Mouse (Mus musculus) G1E (cell line): ENCODE results near the gene Hoxa1.

ENCODE experiments used
- CTCF ChIP-seq: IDR thresholded peaks from 2 replicates; pipeline ENCODE4 v1.5.1; 2012; ENCODE audit warnings: low read depth, low read length, inconsistent platforms, mixed read lengths
- GATA1 ChIP-seq: IDR thresholded peaks from 2 replicates; pipeline ENCODE4 v1.6.1; 2012; ENCODE audit warnings: borderline replicate concordance, low read length, inconsistent platforms, mixed read lengths
- GATA2 ChIP-seq: IDR thresholded peaks from 2 replicates; pipeline ENCODE4 v1.6.1; 2012; ENCODE audit warnings: low read depth, low read length, inconsistent platforms, borderline replicate concordance

- no peak for TF ChIP-seq GATA1
- no peak for TF ChIP-seq CTCF
- no peak for TF ChIP-seq GATA2
Measured at GRCm38 (mm10) chr6:52182030-52182429, 23.9 kb upstream of the Hoxa1 start.
